Mouse (Mus musculus): Measurements from ENCODE around the gene Gde1. TPM values are rescaled to one million over a fixed set of nuclear protein-coding genes. Genes with fewer than 3 reads are reported as not detected.

Gene Gde1
- total RNA-seq (2021), result 100 to 1,000 TPM; 241 to 246 TPM
- long read RNA-seq, experiment 1, transcript Gde1-201 (6 exons, 1,582 nt), result major isoform, 307 of 351 reads
- long read RNA-seq, experiment 1, partial matches to known transcripts, result 7 of 351 reads
- long read RNA-seq, experiment 1, other reads (novel, unspliced or antisense), result 36 of 351 reads
- long read RNA-seq, experiment 2, transcript Gde1-202 (6 exons, 737 nt), result minor isoform, 5 of 335 reads
- long read RNA-seq, experiment 2, transcript Gde1-201 (6 exons, 1,582 nt), result major isoform, 288 of 335 reads
- long read RNA-seq, experiment 2, partial matches to known transcripts, result 0 of 335 reads
- long read RNA-seq, experiment 2, other reads (novel, unspliced or antisense), result 42 of 335 reads

GRCm38 (mm10) chr7:118705101-118705961 lies at the start of gene Gde1:
Gde1 (minus strand) TSS chr7:118705778.
- DNase-seq (ENCODE audit: low spot score in 2 of 2), result peak; percentile 92 to 95

DNA sequence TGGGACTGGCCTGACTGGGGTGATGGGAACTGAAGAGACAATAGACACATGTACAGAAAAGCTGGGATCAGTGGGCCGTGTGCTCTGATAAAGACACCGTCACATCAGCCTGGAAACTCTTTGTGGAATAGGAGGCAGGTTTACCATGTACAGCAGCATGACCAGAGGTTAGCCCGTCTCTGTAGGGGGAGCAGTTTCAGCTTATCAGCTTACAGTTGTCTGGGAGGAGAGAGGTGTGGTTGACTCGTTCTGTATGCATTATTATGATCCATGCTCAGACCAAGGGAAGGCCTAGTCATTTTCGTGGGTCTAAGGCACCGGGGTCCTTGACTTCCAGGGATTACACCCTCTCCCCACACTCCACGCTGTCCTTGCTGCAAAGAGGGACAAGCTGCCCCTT lies 46.0 kb upstream of the Gde1 start:
- no peak for DNase-seq (ENCODE audit: low spot score in 2 of 2)

DNA sequence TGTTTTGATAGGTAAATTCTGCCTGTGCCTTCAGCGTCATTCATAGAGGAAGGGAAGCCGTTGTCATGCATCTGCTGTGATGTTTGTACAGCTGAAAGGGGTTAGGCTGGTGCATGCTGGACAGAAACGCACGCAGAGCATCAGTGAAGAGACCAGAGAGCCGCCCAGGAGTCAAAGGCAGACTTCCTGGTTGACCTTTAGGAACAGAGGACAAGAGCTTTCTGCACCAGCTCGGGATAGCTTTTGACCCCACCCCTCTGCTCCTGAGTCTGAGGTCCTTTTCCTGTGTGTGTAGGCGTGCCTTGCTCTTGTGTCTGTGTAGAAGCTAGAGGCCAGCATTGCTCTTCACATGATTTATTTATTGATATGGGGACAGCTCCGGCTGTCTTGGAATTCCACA lies 44.1 kb upstream of the Gde1 start:
- no peak for DNase-seq (ENCODE audit: low spot score in 2 of 2)

GRCm38 (mm10) chr7:118747891-118748672 lies 42.5 kb upstream of the Gde1 start:
- peak in 1 of 2 experiments; percentile 16 for DNase-seq (ENCODE audit: low spot score in 2 of 2)

GRCm38 (mm10) chr7:118744766-118745165 lies 39.2 kb upstream of the Gde1 start:
- no peak for DNase-seq (ENCODE audit: low spot score in 2 of 2)

GRCm38 (mm10) chr7:118742278-118742677 lies 36.7 kb upstream of the Gde1 start:
- DNase-seq (ENCODE audit: low spot score in 2 of 2), result no peak

DNA sequence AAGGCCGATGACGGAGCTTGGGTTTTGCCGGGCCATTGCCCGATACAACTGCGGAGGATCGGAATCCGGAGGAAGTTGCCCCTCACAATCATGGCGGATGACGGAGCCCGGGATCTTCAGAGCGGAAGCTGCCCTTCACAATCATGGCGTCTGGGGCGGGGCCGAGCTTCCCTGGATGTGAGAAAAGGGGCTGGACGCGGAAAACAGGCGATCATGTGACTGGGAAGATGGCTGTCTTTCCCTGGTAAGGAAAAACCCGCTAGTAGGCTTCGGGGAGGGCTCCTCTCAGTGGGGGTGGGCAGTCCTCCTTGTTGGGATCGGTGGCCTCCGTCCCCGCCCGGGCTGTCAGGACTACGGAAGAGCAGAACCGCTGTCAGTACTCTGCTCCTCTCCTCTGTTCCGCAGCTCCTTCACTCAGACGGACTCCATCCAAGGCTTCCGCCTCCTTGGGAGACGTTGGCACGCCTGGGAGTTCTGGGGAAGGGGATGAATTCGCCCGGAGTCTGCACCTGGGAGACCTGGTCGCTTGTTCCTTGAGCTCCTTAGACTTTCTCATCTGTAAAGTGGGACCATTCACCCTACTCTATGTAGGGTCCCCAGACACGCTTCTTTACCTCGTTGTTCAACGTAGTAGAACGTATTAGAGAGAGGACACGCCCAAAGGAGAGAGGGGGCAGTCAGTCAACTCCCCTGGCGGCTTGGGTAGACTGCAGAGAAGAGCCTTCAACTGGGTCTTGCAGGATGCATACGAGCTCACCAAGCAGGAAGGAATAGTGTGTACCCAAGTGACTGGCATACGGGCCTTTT lies 35.2 kb upstream of the Gde1 start:
- peak; percentile 96 to 97 for DNase-seq (ENCODE audit: low spot score in 2 of 2)

DNA sequence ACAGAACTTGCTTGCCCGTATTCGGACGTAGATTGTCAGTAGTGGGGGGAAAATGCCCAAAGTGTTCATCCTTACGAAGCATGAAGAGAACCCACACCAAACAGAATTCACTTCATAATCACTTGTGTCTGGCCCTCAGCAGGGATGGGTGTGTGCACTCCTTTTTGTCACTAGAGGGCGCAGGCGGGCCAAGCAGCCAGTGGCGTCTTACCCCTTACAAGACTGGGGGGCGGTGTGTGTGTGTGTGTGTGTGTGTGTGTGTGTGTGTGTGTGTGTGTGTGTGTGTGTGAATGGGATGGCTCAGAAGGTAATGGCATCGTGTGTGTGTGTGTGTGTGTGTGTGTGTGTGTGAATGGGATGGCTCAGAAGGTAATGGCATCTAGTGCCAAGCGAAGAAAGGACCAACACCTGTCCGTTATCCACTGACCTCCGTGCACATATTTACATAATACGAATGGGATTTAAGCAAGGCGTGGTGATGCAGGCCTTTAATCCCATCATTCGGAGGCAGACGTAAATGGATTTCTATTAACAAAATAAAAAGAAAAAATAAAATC lies 34.5 kb upstream of the Gde1 start, which contains the start of gene Vps35l:
Gene Vps35l, plus strand, starts transcription at position 252 of the 557 bp plus-strand sequence.
- peak; percentile 76 to 88 for DNase-seq (ENCODE audit: low spot score in 2 of 2)

DNA sequence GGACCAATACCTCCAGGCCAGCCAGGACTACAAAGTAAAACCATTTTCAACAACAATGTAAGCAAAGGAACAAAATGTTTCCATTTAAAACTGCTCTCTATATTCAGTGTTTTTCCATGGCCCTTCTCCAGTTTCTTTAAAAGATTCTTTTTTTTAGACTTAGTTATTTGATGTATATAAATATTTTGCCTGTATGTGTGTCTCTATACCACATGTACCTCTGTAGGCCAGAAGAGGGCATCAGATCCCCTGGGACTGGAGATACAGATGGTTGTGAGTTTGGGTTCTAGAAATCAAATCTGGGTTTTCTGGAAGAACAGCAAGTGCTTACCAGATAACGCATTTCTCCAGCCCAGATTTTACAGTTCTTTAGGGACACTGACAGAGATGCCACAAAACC lies 33.2 kb upstream of the Gde1 start:
- DNase-seq (ENCODE audit: low spot score in 2 of 2), result no peak

GRCm38 (mm10) chr7:118733225-118733624 lies 27.6 kb upstream of the Gde1 start:
- DNase-seq (ENCODE audit: low spot score in 2 of 2), result no peak

GRCm38 (mm10) chr7:118731781-118732180 lies 26.2 kb upstream of the Gde1 start:
- no peak for DNase-seq (ENCODE audit: low spot score in 2 of 2)

DNA sequence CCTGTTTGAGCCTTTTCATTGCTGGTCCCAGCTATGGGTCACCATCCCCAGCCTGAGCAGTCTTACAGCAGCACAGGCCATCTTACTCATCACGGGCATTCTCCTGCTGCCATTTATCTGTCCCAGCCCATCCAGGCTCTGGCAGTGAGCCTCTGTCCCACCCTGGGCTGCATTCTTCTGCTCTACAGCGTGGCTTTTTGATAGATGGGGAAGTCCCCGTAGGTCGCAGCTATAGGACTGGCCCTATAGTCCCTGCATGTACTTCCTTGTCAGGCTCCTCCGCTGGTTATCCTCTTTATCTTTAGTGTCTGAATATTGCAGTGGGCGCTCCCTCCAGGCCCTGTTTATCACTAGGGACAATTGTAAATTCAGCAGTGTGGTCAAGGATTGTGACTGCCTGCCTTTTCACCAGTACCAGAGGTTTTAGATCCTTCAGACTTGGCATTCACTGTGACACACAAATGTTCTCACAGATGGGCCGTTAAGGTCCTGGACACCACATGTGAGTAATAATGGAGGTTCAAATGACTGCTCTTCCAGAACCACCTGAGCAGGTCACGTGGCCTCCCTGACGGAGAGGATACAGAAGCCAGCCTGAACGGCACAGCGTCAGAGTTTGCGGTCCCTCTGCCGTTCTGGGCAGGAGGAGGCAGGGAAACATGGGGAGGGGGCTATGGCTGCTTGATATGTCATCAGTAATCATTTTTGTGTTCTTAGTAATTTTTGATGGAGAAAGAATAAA lies 23.4 kb upstream of the Gde1 start:
- no peak for DNase-seq (ENCODE audit: low spot score in 2 of 2)

GRCm38 (mm10) chr7:118725459-118725858 lies 19.9 kb upstream of the Gde1 start:
- no peak for DNase-seq (ENCODE audit: low spot score in 2 of 2)

DNA sequence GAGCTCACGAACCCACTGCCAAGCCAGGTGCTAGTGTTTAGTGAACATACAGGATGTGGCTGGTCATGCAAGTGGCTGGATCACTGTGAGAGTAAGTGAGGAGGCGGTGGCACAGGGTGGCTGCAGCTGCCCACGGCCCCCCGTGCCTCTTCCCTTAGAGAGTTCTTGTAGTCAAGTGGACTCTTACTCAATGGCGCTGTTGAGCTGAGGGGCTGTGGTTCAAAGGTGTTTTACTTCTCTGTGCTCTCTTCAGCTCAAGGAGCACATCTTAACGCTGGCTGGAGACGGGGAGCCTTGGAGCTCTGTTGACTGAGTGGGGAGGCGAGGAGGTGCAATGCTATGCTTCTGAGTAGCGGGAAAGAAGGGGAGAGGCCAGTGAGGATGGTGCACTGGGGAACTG lies 18.3 kb upstream of the Gde1 start:
- no peak for DNase-seq (ENCODE audit: low spot score in 2 of 2)

DNA sequence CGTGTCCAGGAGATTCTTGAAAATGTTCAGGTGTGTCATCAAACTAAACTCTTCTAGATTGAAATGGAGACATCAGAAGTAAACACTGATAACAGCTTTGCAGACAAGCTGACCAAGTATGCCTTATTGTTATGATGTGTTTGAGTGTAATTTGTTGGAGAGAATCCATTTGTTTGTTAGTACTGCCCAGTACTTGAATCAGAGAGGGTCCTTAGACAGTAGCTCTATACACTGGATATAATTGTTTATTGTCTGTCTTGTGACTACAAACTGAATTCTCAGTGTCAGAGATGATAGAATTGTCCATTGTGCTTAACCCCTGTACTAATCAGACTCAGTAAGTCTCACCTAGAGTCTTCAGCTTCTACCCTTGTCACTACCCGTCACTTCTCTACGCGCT lies 12.5 kb upstream of the Gde1 start:
- no peak for DNase-seq (ENCODE audit: low spot score in 2 of 2)

GRCm38 (mm10) chr7:118714873-118715272 lies 9.3 kb upstream of the Gde1 start:
- DNase-seq (ENCODE audit: low spot score in 2 of 2), result no peak

DNA sequence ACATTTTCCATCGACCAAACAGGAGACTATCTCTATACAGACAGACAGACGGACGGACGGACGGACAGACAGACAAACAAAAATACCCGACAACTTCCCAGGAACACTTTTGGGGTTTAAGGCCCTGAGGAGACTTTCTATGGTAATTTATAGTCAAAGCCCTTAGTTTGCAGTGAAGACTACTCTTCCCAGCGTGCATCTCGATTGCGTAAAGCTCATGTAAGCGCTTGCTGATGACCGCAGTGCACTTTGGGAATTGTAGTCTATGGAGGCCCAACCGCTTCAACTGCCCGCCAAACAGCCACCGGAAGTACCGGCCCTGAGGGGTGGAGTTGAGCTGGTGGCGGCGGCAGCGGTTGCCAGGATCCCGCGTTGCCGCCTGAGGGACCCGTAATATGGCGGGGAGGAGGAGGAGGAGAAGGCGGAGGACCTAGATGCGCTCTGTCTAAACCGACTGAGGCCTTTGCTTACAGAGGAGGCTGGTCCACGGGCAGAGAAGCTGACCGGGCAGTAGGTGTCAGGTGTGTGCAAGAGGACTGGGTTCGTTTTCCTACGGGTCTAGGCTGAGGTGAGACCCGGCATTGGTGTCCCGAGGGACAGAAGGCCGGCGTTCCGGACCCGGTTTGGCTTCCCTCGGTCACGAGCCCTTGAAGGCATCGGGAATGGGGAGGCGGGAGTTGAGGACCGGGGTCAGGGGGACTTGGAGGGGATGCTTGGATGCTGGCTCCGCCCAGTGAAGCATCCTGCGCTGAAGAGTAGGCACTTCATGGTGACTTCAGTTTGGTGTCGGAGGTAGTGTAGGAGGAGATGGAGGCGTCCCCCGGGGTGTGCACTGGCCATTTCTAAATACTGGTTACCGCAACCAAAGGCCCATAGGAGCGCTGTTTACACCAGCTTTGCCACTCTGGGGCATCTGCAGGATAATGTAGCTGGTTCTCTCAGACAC lies 6.9 kb upstream of the Gde1 start, which contains the start of gene Ccp110:
Gene Ccp110, plus strand, starts transcription at position 325 of the 946 bp plus-strand sequence.
- peak; percentile 93 to 96 for DNase-seq (ENCODE audit: low spot score in 2 of 2)

- DNase-seq (ENCODE audit: low spot score in 2 of 2), result no peak
Observed at GRCm38 (mm10) chr7:118710776-118711175, 5.2 kb upstream of the Gde1 start.

All from left cerebral cortex, adult 18-20 months (tissue).